Mouse (Mus musculus): Measurements from ENCODE around the gene Phf19. TPM values are rescaled to one million over a fixed set of nuclear protein-coding genes. Genes with fewer than 3 reads are reported as not detected.

Phf19 gene
- polyA plus RNA-seq, 1 experiment from 2014 or later, result 4.6 TPM

DNA sequence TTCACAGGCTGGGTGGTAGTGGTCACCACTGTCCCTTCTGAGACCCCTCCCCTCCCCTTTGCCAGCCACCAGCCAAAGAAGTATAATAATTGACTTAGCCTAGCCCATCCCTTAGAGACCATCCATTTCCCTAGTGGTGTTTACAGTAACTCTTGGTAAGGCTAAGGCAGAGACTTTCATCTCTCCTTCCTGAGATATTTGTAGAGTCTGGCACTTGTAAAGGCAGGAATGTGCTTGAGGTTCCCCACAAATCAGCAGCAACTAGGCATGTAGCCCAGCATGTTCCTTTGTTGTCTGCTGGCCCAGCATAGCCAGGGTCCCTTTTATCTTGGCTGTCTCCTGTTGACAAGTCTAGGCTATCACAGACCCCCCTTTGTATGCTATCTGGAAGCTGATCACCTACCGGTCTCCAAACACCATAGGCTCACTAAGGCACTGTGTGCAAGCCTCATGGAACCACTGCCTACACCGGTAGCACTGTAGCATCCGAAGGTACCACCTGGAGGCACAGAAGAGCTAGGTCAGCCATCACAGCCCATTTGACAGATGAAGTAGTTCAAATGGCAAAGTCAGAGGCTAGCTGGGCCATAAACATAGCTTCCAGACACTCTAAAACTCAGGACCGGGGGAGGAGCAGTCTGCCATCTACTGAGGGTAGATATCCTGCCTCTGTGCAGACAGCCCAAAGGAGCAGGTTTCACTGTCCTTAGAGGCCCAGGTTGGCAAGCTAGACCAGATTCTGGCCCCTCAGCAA, 10.0 kb downstream of the Phf19 start:
- no peaks in the 10 kb centered on the region for H3K27me3 ChIP-seq (ENCODE audit: control insufficient read depth, insufficient read depth, low read depth, low read length)
- no peaks in the 10 kb centered on the region for H3K9me3 ChIP-seq (ENCODE audit: control insufficient read depth, low read length)
- H3K36me3 ChIP-seq (ENCODE audit: control insufficient read depth, insufficient read depth, low read length), result no peaks in the 10 kb centered on the region; the same call in 1 of the 2 replicates
- H3K4me3 ChIP-seq (ENCODE audit: low read length), result no peak overlapping the region
- no peak for ATAC-seq (ENCODE audit: low read depth)
- no peak overlapping the region for H3K9ac ChIP-seq (ENCODE audit: low read length)
- peak overlapping the region; percentile 44 for H3K27ac ChIP-seq (ENCODE audit: low read length)
- H3K4me1 ChIP-seq (replicated peaks; ENCODE audit: control insufficient read depth, insufficient read depth, low read length), result peaks cover 14% of the 10 kb centered on the region
- H3K4me2 ChIP-seq (ENCODE audit: low read depth, low read length), result no peak overlapping the region
- 49% methylated on average over 4 of the region's 4 CpGs for WGBS

DNA sequence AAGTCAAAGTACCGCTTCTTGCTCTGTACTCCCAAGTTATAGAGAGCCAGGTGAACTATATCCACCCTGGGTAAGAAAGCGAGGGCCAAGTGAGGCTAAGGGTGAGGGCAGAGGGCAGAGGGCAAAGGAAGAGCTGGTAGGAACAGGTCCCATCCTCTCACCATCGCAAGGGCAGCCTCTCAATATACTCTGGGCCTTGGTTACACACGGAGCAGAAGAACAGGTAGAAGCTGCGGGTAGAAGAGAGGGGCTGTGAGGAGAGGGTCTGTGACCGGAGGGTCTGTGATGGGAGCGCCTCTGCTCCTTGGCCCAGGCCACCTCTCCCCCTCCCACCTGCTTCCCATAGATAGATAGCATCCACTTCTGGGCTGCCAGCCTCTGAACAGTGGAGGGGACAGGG, 10.6 kb downstream of the Phf19 start:
- 81% methylated on average over 7 of the region's 7 CpGs for WGBS
- peaks cover 14% of the 10 kb centered on the region for H3K4me1 ChIP-seq (replicated peaks; ENCODE audit: control insufficient read depth, insufficient read depth, low read length)
- H3K9me3 ChIP-seq (ENCODE audit: control insufficient read depth, low read length), result no peaks in the 10 kb centered on the region
- peak overlapping the region; percentile 44 for H3K27ac ChIP-seq (ENCODE audit: low read length)
- H3K27me3 ChIP-seq (ENCODE audit: control insufficient read depth, insufficient read depth, low read depth, low read length), result no peaks in the 10 kb centered on the region
- no peak overlapping the region for H3K4me3 ChIP-seq (ENCODE audit: low read length)
- no peaks in the 10 kb centered on the region; the same call in 1 of the 2 replicates for H3K36me3 ChIP-seq (ENCODE audit: control insufficient read depth, insufficient read depth, low read length)
- peak overlapping the region; percentile 26; the same call in 1 of the 2 replicates for H3K9ac ChIP-seq (ENCODE audit: low read length)
- ATAC-seq (ENCODE audit: low read depth), result no peak
- no peak overlapping the region for H3K4me2 ChIP-seq (ENCODE audit: low read depth, low read length)

GRCm38 (mm10) chr2:34902731-34903130, 11.1 kb downstream of the Phf19 start:
- WGBS, result 73% methylated on average over 6 of the region's 6 CpGs
- peak overlapping the region; percentile 44; the same call in 1 of the 2 replicates for H3K27ac ChIP-seq (ENCODE audit: low read length)

GRCm38 (mm10) chr2:34901726-34902125, 12.1 kb downstream of the Phf19 start:
- WGBS, result 75% methylated on average over 4 of the region's 4 CpGs
- H3K4me2 ChIP-seq (ENCODE audit: low read depth, low read length), result no peak overlapping the region
- no peaks in the 10 kb centered on the region for H3K9me3 ChIP-seq (ENCODE audit: control insufficient read depth, low read length)
- no peaks in the 10 kb centered on the region for H3K27me3 ChIP-seq (ENCODE audit: control insufficient read depth, insufficient read depth, low read depth, low read length)
- H3K4me3 ChIP-seq (ENCODE audit: low read length), result no peak overlapping the region
- H3K4me1 ChIP-seq (replicated peaks; ENCODE audit: control insufficient read depth, insufficient read depth, low read length), result peaks cover 14% of the 10 kb centered on the region
- no peak overlapping the region for H3K9ac ChIP-seq (ENCODE audit: low read length)
- no peak for ATAC-seq (ENCODE audit: low read depth)
- no peaks in the 10 kb centered on the region; the same call in 1 of the 2 replicates for H3K36me3 ChIP-seq (ENCODE audit: control insufficient read depth, insufficient read depth, low read length)
- H3K27ac ChIP-seq (ENCODE audit: low read length), result no peak overlapping the region

More at GRCm38 (mm10) chr2:34902731-34903130, 11.1 kb downstream of the Phf19 start:
- Histone ChIP-seq H3K36me3 (ENCODE audit: control insufficient read depth, insufficient read depth, low read length) (no peaks in the 10 kb centered on the region; the same call in 1 of the 2 replicates), H3K4me3 (ENCODE audit: low read length) (no peak overlapping the region), H3K4me2 (ENCODE audit: low read depth, low read length) (no peak overlapping the region), H3K9ac (ENCODE audit: low read length) (peak overlapping the region; percentile 26; the same call in 1 of the 2 replicates), H3K27me3 (ENCODE audit: control insufficient read depth, insufficient read depth, low read depth, low read length) (no peaks in the 10 kb centered on the region), H3K9me3 (ENCODE audit: control insufficient read depth, low read length) (no peaks in the 10 kb centered on the region), H3K4me1 (replicated peaks; ENCODE audit: control insufficient read depth, insufficient read depth, low read length) (peaks cover 14% of the 10 kb centered on the region)
- ATAC-seq (ENCODE audit: low read depth), result no peak

DNA sequence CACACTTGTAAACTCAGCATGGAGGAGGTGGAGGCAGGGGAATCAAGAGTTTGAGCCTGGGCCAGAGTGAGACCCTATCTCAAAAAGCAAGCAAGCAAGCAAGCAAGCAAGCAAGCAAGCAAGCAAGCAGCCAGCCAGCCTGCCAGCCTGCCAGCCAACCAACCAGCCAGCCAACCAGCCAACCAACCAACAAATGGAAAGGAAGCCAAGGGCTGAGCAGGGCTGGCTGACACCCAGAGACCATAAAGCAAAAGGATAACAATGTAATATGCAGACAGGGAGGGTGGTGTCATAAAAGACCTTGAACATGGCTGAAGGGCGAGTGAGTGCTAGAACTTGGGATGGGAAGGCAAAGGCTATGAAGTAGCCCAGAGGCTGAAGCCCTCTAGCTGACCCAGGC, 13.4 kb downstream of the Phf19 start:
- Histone ChIP-seq H3K9me3 (ENCODE audit: control insufficient read depth, low read length) (no peaks in the 10 kb centered on the region), H3K4me3 (ENCODE audit: low read length) (no peak overlapping the region), H3K27ac (ENCODE audit: low read length) (no peak overlapping the region), H3K27me3 (ENCODE audit: control insufficient read depth, insufficient read depth, low read depth, low read length) (no peaks in the 10 kb centered on the region), H3K36me3 (ENCODE audit: control insufficient read depth, insufficient read depth, low read length) (no peaks in the 10 kb centered on the region; the same call in 1 of the 2 replicates), H3K4me1 (replicated peaks; ENCODE audit: control insufficient read depth, insufficient read depth, low read length) (peaks cover 14% of the 10 kb centered on the region), H3K4me2 (ENCODE audit: low read depth, low read length) (no peak overlapping the region), H3K9ac (ENCODE audit: low read length) (no peak overlapping the region)
- 91% methylated on average over 1 of the region's 1 CpGs for WGBS
- ATAC-seq (ENCODE audit: low read depth), result no peak

- H3K9ac ChIP-seq (ENCODE audit: low read length), result no peak overlapping the region
- H3K4me2 ChIP-seq (ENCODE audit: low read depth, low read length), result no peak overlapping the region
- H3K27me3 ChIP-seq (ENCODE audit: control insufficient read depth, insufficient read depth, low read depth, low read length), result no peaks in the 10 kb centered on the region
- H3K36me3 ChIP-seq (ENCODE audit: control insufficient read depth, insufficient read depth, low read length), result no peaks in the 10 kb centered on the region; the same call in 1 of the 2 replicates
- no peak for ATAC-seq (ENCODE audit: low read depth)
- H3K4me3 ChIP-seq (ENCODE audit: low read length), result no peak overlapping the region
- peaks cover 14% of the 10 kb centered on the region for H3K4me1 ChIP-seq (replicated peaks; ENCODE audit: control insufficient read depth, insufficient read depth, low read length)
- H3K9me3 ChIP-seq (ENCODE audit: control insufficient read depth, low read length), result no peaks in the 10 kb centered on the region
- no peak overlapping the region for H3K27ac ChIP-seq (ENCODE audit: low read length)
- WGBS, result 78% methylated on average over 11 of the region's 11 CpGs
Measured at GRCm38 (mm10) chr2:34899682-34900081, 14.1 kb downstream of the Phf19 start.

GRCm38 (mm10) chr2:34897820-34898219, 16.0 kb downstream of the Phf19 start:
- Histone ChIP-seq H3K36me3 (ENCODE audit: control insufficient read depth, insufficient read depth, low read length) (no peaks in the 10 kb centered on the region; the same call in 1 of the 2 replicates), H3K4me2 (ENCODE audit: low read depth, low read length) (no peak overlapping the region), H3K4me3 (ENCODE audit: low read length) (no peak overlapping the region), H3K9ac (ENCODE audit: low read length) (no peak overlapping the region), H3K27me3 (ENCODE audit: control insufficient read depth, insufficient read depth, low read depth, low read length) (no peaks in the 10 kb centered on the region), H3K9me3 (ENCODE audit: control insufficient read depth, low read length) (no peaks in the 10 kb centered on the region), H3K4me1 (replicated peaks; ENCODE audit: control insufficient read depth, insufficient read depth, low read length) (peaks cover 1% of the 10 kb centered on the region), H3K27ac (ENCODE audit: low read length) (no peak overlapping the region)
- WGBS, result 17% methylated on average over 10 of the region's 10 CpGs
- ATAC-seq (ENCODE audit: low read depth), result peak; percentile 39; the same call in 1 of the 2 replicates

GRCm38 (mm10) chr2:34896821-34897460, 16.9 kb downstream of the Phf19 start:
- no peak overlapping the region for H3K27ac ChIP-seq (ENCODE audit: low read length)
- no peaks in the 10 kb centered on the region for H3K27me3 ChIP-seq (ENCODE audit: control insufficient read depth, insufficient read depth, low read depth, low read length)
- WGBS, result 79% methylated on average over 17 of the region's 17 CpGs
- H3K4me2 ChIP-seq (ENCODE audit: low read depth, low read length), result no peak overlapping the region
- ATAC-seq (ENCODE audit: low read depth), result no peak
- no peaks in the 10 kb centered on the region for H3K9me3 ChIP-seq (ENCODE audit: control insufficient read depth, low read length)
- H3K4me1 ChIP-seq (replicated peaks; ENCODE audit: control insufficient read depth, insufficient read depth, low read length), result no peaks in the 10 kb centered on the region
- H3K4me3 ChIP-seq (ENCODE audit: low read length), result no peak overlapping the region
- H3K9ac ChIP-seq (ENCODE audit: low read length), result no peak overlapping the region
- H3K36me3 ChIP-seq (ENCODE audit: control insufficient read depth, insufficient read depth, low read length), result no peaks in the 10 kb centered on the region; the same call in 1 of the 2 replicates

DNA sequence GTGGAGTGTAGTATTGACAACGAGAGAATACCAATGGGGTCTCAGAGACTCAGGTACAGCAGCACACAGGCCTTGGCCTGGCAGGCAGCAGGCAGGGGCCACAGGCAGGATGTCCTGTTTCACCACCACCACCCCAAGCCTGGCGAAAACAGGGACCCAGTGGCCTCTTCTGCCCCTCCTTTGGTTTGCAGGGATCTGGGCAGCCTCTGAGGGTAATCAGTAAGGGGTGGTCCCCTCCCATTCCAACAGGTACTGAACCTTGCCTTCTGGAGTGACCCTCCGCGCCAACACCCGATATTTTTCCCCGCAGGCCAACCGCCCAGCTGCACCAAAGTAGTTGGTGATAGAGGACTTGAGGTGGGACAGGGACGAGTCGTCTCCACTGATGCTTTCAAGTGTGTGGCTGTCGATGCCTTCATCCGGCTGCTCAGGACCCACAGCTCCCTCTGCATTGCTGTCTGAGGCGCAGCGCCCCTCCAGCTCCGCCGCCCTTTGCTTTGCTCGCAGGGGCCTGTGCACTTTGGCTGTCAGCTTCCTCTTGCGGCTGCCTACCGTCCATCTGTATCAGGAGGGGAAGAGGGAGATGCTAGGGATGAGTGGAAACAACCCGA, 18.2 kb downstream of the Phf19 start:
- ATAC-seq (ENCODE audit: low read depth), result no peak
- no peaks in the 10 kb centered on the region for H3K27me3 ChIP-seq (ENCODE audit: control insufficient read depth, insufficient read depth, low read depth, low read length)
- no peak overlapping the region for H3K4me3 ChIP-seq (ENCODE audit: low read length)
- H3K4me1 ChIP-seq (replicated peaks; ENCODE audit: control insufficient read depth, insufficient read depth, low read length), result no peaks in the 10 kb centered on the region
- H3K36me3 ChIP-seq (ENCODE audit: control insufficient read depth, insufficient read depth, low read length), result no peaks in the 10 kb centered on the region; the same call in 1 of the 2 replicates
- no peak overlapping the region for H3K27ac ChIP-seq (ENCODE audit: low read length)
- no peaks in the 10 kb centered on the region for H3K9me3 ChIP-seq (ENCODE audit: control insufficient read depth, low read length)
- WGBS, result 75% methylated on average over 19 of the region's 19 CpGs
- H3K4me2 ChIP-seq (ENCODE audit: low read depth, low read length), result no peak overlapping the region
- no peak overlapping the region for H3K9ac ChIP-seq (ENCODE audit: low read length)

All from lung, embryonic 16.5 days (tissue).